Mouse (Mus musculus) right cerebral cortex, postnatal 36 days (tissue): ENCODE results near the gene Ank3.
A peak's percentile ranks its signal among the peaks of the same experiment; 100 is the strongest.
"Not testable (repeated sequence)": the region's sequence is repeated elsewhere in the genome, so short reads cannot be mapped to it uniquely, and the experiment has no call there.

Experiments
- DNase-seq, 2 experiments: peaks; one replicate each; pipeline ENCODE4 v3.0.0; 2022; ENCODE audit warnings: low spot score in 2 of 2, mixed read lengths in 1 of 2

Gene Ank3

GRCm38 (mm10) chr10:69890389-69890985 is 491.9 kb downstream of the Ank3 start:
- no peak for DNase-seq

GRCm38 (mm10) chr10:69892162-69892561 is 493.6 kb downstream of the Ank3 start:
- no peak for DNase-seq

- DNase-seq: no peak
Measured at GRCm38 (mm10) chr10:69895606-69896005, 497.0 kb downstream of the Ank3 start.

- DNase-seq: peak; percentile 46 to 66
Measured at GRCm38 (mm10) chr10:69897927-69898326, 499.4 kb downstream of the Ank3 start.

GRCm38 (mm10) chr10:69898821-69899220 is 500.2 kb downstream of the Ank3 start:
- no peak for DNase-seq

GRCm38 (mm10) chr10:69899788-69900187 is 501.2 kb downstream of the Ank3 start:
- DNase-seq: no peak

GRCm38 (mm10) chr10:69902024-69902423 is 503.5 kb downstream of the Ank3 start:
- no peak for DNase-seq

GRCm38 (mm10) chr10:69904321-69904720 is 505.7 kb downstream of the Ank3 start:
- DNase-seq: no peak

GRCm38 (mm10) chr10:69907795-69908764 is 509.5 kb downstream of the Ank3 start:
- DNase-seq: no peak

- DNase-seq: no peak
Measured at GRCm38 (mm10) chr10:69909856-69910255, 511.3 kb downstream of the Ank3 start.

GRCm38 (mm10) chr10:69910304-69910703 is 511.7 kb downstream of the Ank3 start:
- not testable (repeated sequence) for DNase-seq

GRCm38 (mm10) chr10:69910726-69911125 is 512.2 kb downstream of the Ank3 start:
- not testable (repeated sequence) for DNase-seq

GRCm38 (mm10) chr10:69915566-69915965 is 517.0 kb downstream of the Ank3 start:
- no peak for DNase-seq

GRCm38 (mm10) chr10:69916205-69916604 is 517.6 kb downstream of the Ank3 start:
- DNase-seq: no peak

- DNase-seq: no peak
Measured at GRCm38 (mm10) chr10:69916689-69917435, 518.3 kb downstream of the Ank3 start.

- DNase-seq: no peak
Measured at GRCm38 (mm10) chr10:69917711-69918110, 519.1 kb downstream of the Ank3 start.

GRCm38 (mm10) chr10:69918461-69919151 is 520.0 kb downstream of the Ank3 start:
- DNase-seq: no peak

GRCm38 (mm10) chr10:69919152-69919492 is 520.5 kb downstream of the Ank3 start:
- DNase-seq: no peak

- DNase-seq: no peak
Measured at GRCm38 (mm10) chr10:69919746-69920145, 521.2 kb downstream of the Ank3 start.

GRCm38 (mm10) chr10:69922076-69922475 is 523.5 kb downstream of the Ank3 start:
- DNase-seq: no peak

- no peak for DNase-seq
Measured at GRCm38 (mm10) chr10:69923801-69924200, 525.2 kb downstream of the Ank3 start.

- DNase-seq: no peak
Measured at GRCm38 (mm10) chr10:69924321-69924720, 525.7 kb downstream of the Ank3 start.
